Mouse (Mus musculus): Measurements from ENCODE around the gene Prss36.
A peak's percentile ranks its signal among the peaks of the same experiment; 100 is the strongest.
"Not testable (repeated sequence)": the region's sequence is repeated elsewhere in the genome, so short reads cannot be mapped to it uniquely, and the experiment has no call there.

Prss36 gene

GRCm38 (mm10) chr7:127903971-127904796, 42.3 kb downstream of the Prss36 start, which contains the start of gene Bckdk:
Bckdk (plus strand) TSS chr7:127904082.
- DNase-seq (ENCODE audit: low spot score), result peak; percentile 67

GRCm38 (mm10) chr7:127901772-127902171, 44.8 kb downstream of the Prss36 start:
- DNase-seq (ENCODE audit: low spot score), result no peak

GRCm38 (mm10) chr7:127899997-127900396, 46.5 kb downstream of the Prss36 start:
- DNase-seq (ENCODE audit: low spot score), result no peak

GRCm38 (mm10) chr7:127898179-127898956, 48.2 kb downstream of the Prss36 start:
- no peak for DNase-seq (ENCODE audit: low spot score)

- DNase-seq (ENCODE audit: low spot score), result no peak
These were observed 49.0 kb downstream of the Prss36 start for GRCm38 (mm10) chr7:127897542-127897941.

- no peak for DNase-seq (ENCODE audit: low spot score)
These were observed 50.1 kb downstream of the Prss36 start for GRCm38 (mm10) chr7:127896384-127896783.

GRCm38 (mm10) chr7:127895891-127896290, 50.6 kb downstream of the Prss36 start:
- DNase-seq (ENCODE audit: low spot score), result not testable (repeated sequence)

- DNase-seq (ENCODE audit: low spot score), result peak; percentile 94
These were observed 51.1 kb downstream of the Prss36 start, which contains the start of the genes Gm21974 and Vkorc1 for GRCm38 (mm10) chr7:127895442-127895841. Gm21974 (minus strand) TSS chr7:127895454. Vkorc1 (minus strand) TSS chr7:127895617.

GRCm38 (mm10) chr7:127894480-127894879, 52.0 kb downstream of the Prss36 start:
- DNase-seq (ENCODE audit: low spot score), result no peak

GRCm38 (mm10) chr7:127890798-127891197, 55.7 kb downstream of the Prss36 start, which contains the start of gene Prss53:
Prss53 (minus strand) TSS chr7:127890970.
- no peak for DNase-seq (ENCODE audit: low spot score)

GRCm38 (mm10) chr7:127888821-127889220, 57.7 kb downstream of the Prss36 start:
- DNase-seq (ENCODE audit: low spot score), result no peak

GRCm38 (mm10) chr7:127887781-127888180, 58.7 kb downstream of the Prss36 start:
- DNase-seq (ENCODE audit: low spot score), result no peak

- DNase-seq (ENCODE audit: low spot score), result no peak
These were observed 59.3 kb downstream of the Prss36 start for GRCm38 (mm10) chr7:127887191-127887590.

- DNase-seq (ENCODE audit: low spot score), result no peak
These were observed 60.0 kb downstream of the Prss36 start for GRCm38 (mm10) chr7:127886551-127886950.

- DNase-seq (ENCODE audit: low spot score), result no peak
These were observed 60.6 kb downstream of the Prss36 start for GRCm38 (mm10) chr7:127885951-127886350.
